Mouse (Mus musculus): ENCODE data around the gene Hmg20b.
A peak's percentile ranks its signal among the peaks of the same experiment; 100 is the strongest.

Gene Hmg20b

GRCm38 (mm10) chr10:81304597-81305238 is 45.6 kb downstream of the Hmg20b start:
- H3K27me3 ChIP-seq (ENCODE audit: insufficient read depth, low read length), result no peaks in the 10 kb centered on the region
- H3K36me3 ChIP-seq (ENCODE audit: insufficient read depth, low read length), result peaks cover 77% of the 10 kb centered on the region
- H3K9me3 ChIP-seq (ENCODE audit: low read length), result no peaks in the 10 kb centered on the region
- H3K4me1 ChIP-seq (replicated peaks; ENCODE audit: low read depth, low read length), result peaks cover 93% of the 10 kb centered on the region
- TF ChIP-seq CTCF (conservative IDR thresholded peaks at IDR 0.05; ENCODE audit: low read length) (peak; percentile 72), NANOG (IDR thresholded peaks at IDR 0.05; ENCODE audit: borderline replicate concordance, low read length) (no peak)
- no peak overlapping the region for H3K4me3 ChIP-seq (replicated peaks; ENCODE audit: low read length)

GRCm38 (mm10) chr10:81303761-81304160 is 46.5 kb downstream of the Hmg20b start:
- Histone ChIP-seq H3K9me3 (ENCODE audit: low read length) (no peaks in the 10 kb centered on the region), H3K36me3 (ENCODE audit: insufficient read depth, low read length) (peaks cover 77% of the 10 kb centered on the region), H3K27me3 (ENCODE audit: insufficient read depth, low read length) (no peaks in the 10 kb centered on the region), H3K4me1 (replicated peaks; ENCODE audit: low read depth, low read length) (peaks cover 93% of the 10 kb centered on the region), H3K4me3 (replicated peaks; ENCODE audit: low read length) (no peak overlapping the region)
- TF ChIP-seq CTCF (conservative IDR thresholded peaks at IDR 0.05; ENCODE audit: low read length), result no peak
- no peak for TF ChIP-seq NANOG (IDR thresholded peaks at IDR 0.05; ENCODE audit: borderline replicate concordance, low read length)
- no peak for TF ChIP-seq POU5F1 (IDR thresholded peaks at IDR 0.05; ENCODE audit: borderline replicate concordance, low read length)

- H3K4me3 ChIP-seq (replicated peaks; ENCODE audit: low read length), result no peak overlapping the region
- H3K27me3 ChIP-seq (ENCODE audit: insufficient read depth, low read length), result no peaks in the 10 kb centered on the region
- peaks cover 95% of the 10 kb centered on the region for H3K4me1 ChIP-seq (replicated peaks; ENCODE audit: low read depth, low read length)
- H3K9me3 ChIP-seq (ENCODE audit: low read length), result no peaks in the 10 kb centered on the region
- H3K36me3 ChIP-seq (ENCODE audit: insufficient read depth, low read length), result peaks cover 76% of the 10 kb centered on the region
- TF ChIP-seq CTCF (conservative IDR thresholded peaks at IDR 0.05; ENCODE audit: low read length) (no peak), POU5F1 (IDR thresholded peaks at IDR 0.05; ENCODE audit: borderline replicate concordance, low read length) (no peak), NANOG (IDR thresholded peaks at IDR 0.05; ENCODE audit: borderline replicate concordance, low read length) (no peak)
Measured at GRCm38 (mm10) chr10:81303258-81303657, 47.0 kb downstream of the Hmg20b start.

GRCm38 (mm10) chr10:81302781-81303218 is 47.5 kb downstream of the Hmg20b start:
- Histone ChIP-seq H3K36me3 (ENCODE audit: insufficient read depth, low read length) (peaks cover 74% of the 10 kb centered on the region), H3K9me3 (ENCODE audit: low read length) (no peaks in the 10 kb centered on the region), H3K4me3 (replicated peaks; ENCODE audit: low read length) (no peak overlapping the region; the same call in 1 of the 2 replicates), H3K4me1 (replicated peaks; ENCODE audit: low read depth, low read length) (peaks cover 95% of the 10 kb centered on the region), H3K27me3 (ENCODE audit: insufficient read depth, low read length) (no peaks in the 10 kb centered on the region)
- no peak for TF ChIP-seq NANOG (IDR thresholded peaks at IDR 0.05; ENCODE audit: borderline replicate concordance, low read length)
- no peak for TF ChIP-seq CTCF (conservative IDR thresholded peaks at IDR 0.05; ENCODE audit: low read length)
- no peak for TF ChIP-seq POU5F1 (IDR thresholded peaks at IDR 0.05; ENCODE audit: borderline replicate concordance, low read length)

- H3K4me3 ChIP-seq (replicated peaks; ENCODE audit: low read length), result no peak overlapping the region; the same call in 1 of the 2 replicates
- no peak for TF ChIP-seq NANOG (IDR thresholded peaks at IDR 0.05; ENCODE audit: borderline replicate concordance, low read length)
- TF ChIP-seq CTCF (conservative IDR thresholded peaks at IDR 0.05; ENCODE audit: low read length), result no peak
- TF ChIP-seq POU5F1 (IDR thresholded peaks at IDR 0.05; ENCODE audit: borderline replicate concordance, low read length), result no peak
- H3K27me3 ChIP-seq (ENCODE audit: insufficient read depth, low read length), result no peaks in the 10 kb centered on the region
Measured at GRCm38 (mm10) chr10:81302288-81302687, 48.0 kb downstream of the Hmg20b start.

GRCm38 (mm10) chr10:81301321-81301720 is 49.0 kb downstream of the Hmg20b start:
- peaks cover 95% of the 10 kb centered on the region for H3K4me1 ChIP-seq (replicated peaks; ENCODE audit: low read depth, low read length)
- TF ChIP-seq CTCF (conservative IDR thresholded peaks at IDR 0.05; ENCODE audit: low read length) (no peak), NANOG (IDR thresholded peaks at IDR 0.05; ENCODE audit: borderline replicate concordance, low read length) (no peak), POU5F1 (IDR thresholded peaks at IDR 0.05; ENCODE audit: borderline replicate concordance, low read length) (no peak)
- H3K27me3 ChIP-seq (ENCODE audit: insufficient read depth, low read length), result no peaks in the 10 kb centered on the region
- no peak overlapping the region for H3K4me3 ChIP-seq (replicated peaks; ENCODE audit: low read length)
- H3K36me3 ChIP-seq (ENCODE audit: insufficient read depth, low read length), result peaks cover 65% of the 10 kb centered on the region
- no peaks in the 10 kb centered on the region for H3K9me3 ChIP-seq (ENCODE audit: low read length)

More at GRCm38 (mm10) chr10:81302288-81302687, 48.0 kb downstream of the Hmg20b start:
- Histone ChIP-seq H3K9me3 (ENCODE audit: low read length) (no peaks in the 10 kb centered on the region), H3K4me1 (replicated peaks; ENCODE audit: low read depth, low read length) (peaks cover 95% of the 10 kb centered on the region), H3K36me3 (ENCODE audit: insufficient read depth, low read length) (peaks cover 69% of the 10 kb centered on the region)

GRCm38 (mm10) chr10:81300352-81300907 is 49.9 kb downstream of the Hmg20b start:
- H3K4me1 ChIP-seq (replicated peaks; ENCODE audit: low read depth, low read length), result peaks cover 96% of the 10 kb centered on the region
- no peaks in the 10 kb centered on the region for H3K27me3 ChIP-seq (ENCODE audit: insufficient read depth, low read length)
- TF ChIP-seq POU5F1 (IDR thresholded peaks at IDR 0.05; ENCODE audit: borderline replicate concordance, low read length) (no peak), NANOG (IDR thresholded peaks at IDR 0.05; ENCODE audit: borderline replicate concordance, low read length) (no peak), CTCF (conservative IDR thresholded peaks at IDR 0.05; ENCODE audit: low read length) (no peak)
- no peak overlapping the region for H3K4me3 ChIP-seq (replicated peaks; ENCODE audit: low read length)
- peaks cover 65% of the 10 kb centered on the region for H3K36me3 ChIP-seq (ENCODE audit: insufficient read depth, low read length)
- no peaks in the 10 kb centered on the region for H3K9me3 ChIP-seq (ENCODE audit: low read length)

GRCm38 (mm10) chr10:81299585-81300351 is 50.5 kb downstream of the Hmg20b start:
- TF ChIP-seq POU5F1 (IDR thresholded peaks at IDR 0.05; ENCODE audit: borderline replicate concordance, low read length) (no peak), CTCF (conservative IDR thresholded peaks at IDR 0.05; ENCODE audit: low read length) (no peak), NANOG (IDR thresholded peaks at IDR 0.05; ENCODE audit: borderline replicate concordance, low read length) (no peak)
- no peaks in the 10 kb centered on the region for H3K9me3 ChIP-seq (ENCODE audit: low read length)
- H3K4me3 ChIP-seq (replicated peaks; ENCODE audit: low read length), result no peak overlapping the region
- peaks cover 67% of the 10 kb centered on the region for H3K36me3 ChIP-seq (ENCODE audit: insufficient read depth, low read length)
- no peaks in the 10 kb centered on the region for H3K27me3 ChIP-seq (ENCODE audit: insufficient read depth, low read length)
- peaks cover 97% of the 10 kb centered on the region for H3K4me1 ChIP-seq (replicated peaks; ENCODE audit: low read depth, low read length)

Data from E14TG2a.4 (cell line).